Mouse (Mus musculus) lung, adult 2 months (tissue): ENCODE results near the gene Itpripl2. TPM values are rescaled to one million over a fixed set of nuclear protein-coding genes. Genes with fewer than 3 reads are reported as not detected.

Experiments used
- DNase-seq: peaks from one replicate; pipeline ENCODE4 v3.0.0; 2022
- H3K4me1 ChIP-seq: fragments of 200-500 bp; 2 replicates; pipeline ENCODE4 v1.6.1; 2011; ENCODE audit warnings: low read length; ENCODE audit not compliant: control insufficient read depth, insufficient read depth
- H3K4me3 ChIP-seq: fragments of 200-500 bp; replicated peaks from 2 replicates; pipeline ENCODE3; 2011; ENCODE audit warnings: low read depth, mild to moderate bottlenecking, control low read depth, low read length; ENCODE audit errors: extremely low read depth
- CTCF ChIP-seq: fragments of 200-500 bp; IDR thresholded peaks from 2 replicates; pipeline ENCODE4 v1.5.1; 2011; ENCODE audit warnings: mild to moderate bottlenecking, low read length, control low read depth; ENCODE audit not compliant: insufficient read depth
- POLR2A ChIP-seq: fragments of 200-500 bp; IDR thresholded peaks from 2 replicates; pipeline ENCODE4 v1.6.1; 2011; ENCODE audit warnings: low read depth, mild to moderate bottlenecking, control low read depth, low read length, borderline replicate concordance; ENCODE audit errors: extremely low read depth
- WGBS: fragments of 180-500 bp; shearing (Covaris S2); methylation state at CpG from one replicate; pipeline ENCODE4 v1.1.7; 2018; 5-methylcytosine and 5-hydroxymethylcytosine counted together
- polyA plus RNA-seq: library from polyadenylated mRNA; depleted of rRNA; stranded (reverse); fragments of >200 nt; gene quantifications from 2 replicates; pipeline ENCODE4 v1.2.3, GENCODE M21; 2012

The Itpripl2 gene
- polyA plus RNA-seq, 1 experiment, result 60.9 TPM

DNA sequence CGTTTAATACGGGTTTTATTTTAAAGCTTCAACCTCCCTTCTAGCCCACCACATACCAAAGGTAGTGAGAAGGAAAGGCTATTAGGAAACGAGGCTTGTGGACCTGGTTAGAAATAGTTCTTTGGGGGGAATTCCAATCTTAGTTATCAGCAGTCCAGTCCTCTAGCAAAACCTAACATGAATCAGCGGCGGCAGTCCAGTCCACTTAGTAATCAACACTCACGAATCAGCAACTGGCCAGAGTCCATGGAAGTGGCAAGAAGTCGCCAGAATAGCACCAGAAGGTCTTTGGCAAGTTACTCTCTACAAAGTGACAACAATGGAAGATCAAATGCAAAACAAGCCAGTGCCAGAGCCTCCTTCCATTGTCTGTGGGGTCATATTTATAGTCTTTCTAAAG lies 16.8 kb upstream of the Itpripl2 start:
- Histone ChIP-seq H3K4me1 (no peaks in the 10 kb centered on the region), H3K4me3 (no peak overlapping the region)

DNA sequence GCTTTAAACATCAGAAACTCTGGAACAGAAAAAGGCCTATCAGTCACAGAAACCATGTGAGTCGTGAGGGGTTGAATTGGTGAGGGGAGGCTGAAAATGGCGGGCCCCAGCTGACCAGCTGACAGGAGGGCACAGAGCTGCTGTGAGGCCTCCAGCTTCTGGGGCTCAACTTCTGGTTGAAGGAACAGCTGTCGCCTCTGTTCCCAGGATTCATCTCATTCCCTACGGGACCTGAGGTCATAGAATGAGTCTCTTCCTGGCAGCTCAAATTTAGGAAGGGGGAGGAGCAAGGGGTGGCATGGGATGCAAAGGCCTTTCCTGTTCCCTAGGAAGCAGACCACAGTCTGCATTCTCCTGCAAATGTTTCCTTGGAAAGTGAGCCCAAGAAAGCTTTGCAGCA lies 12.1 kb upstream of the Itpripl2 start:
- Histone ChIP-seq H3K4me3 (no peak overlapping the region), H3K4me1 (no peaks in the 10 kb centered on the region)
- TF ChIP-seq CTCF, result no peak
- no peak for TF ChIP-seq POLR2A
- 60% methylated on average over 4 of the region's 4 CpGs for WGBS
- DNase-seq, result no peak

More for the DNA sequence above, 16.8 kb upstream of the Itpripl2 start:
- WGBS, result 68% methylated on average over 7 of the region's 7 CpGs
- no peak for DNase-seq
- TF ChIP-seq CTCF (no peak), POLR2A (no peak)

DNA sequence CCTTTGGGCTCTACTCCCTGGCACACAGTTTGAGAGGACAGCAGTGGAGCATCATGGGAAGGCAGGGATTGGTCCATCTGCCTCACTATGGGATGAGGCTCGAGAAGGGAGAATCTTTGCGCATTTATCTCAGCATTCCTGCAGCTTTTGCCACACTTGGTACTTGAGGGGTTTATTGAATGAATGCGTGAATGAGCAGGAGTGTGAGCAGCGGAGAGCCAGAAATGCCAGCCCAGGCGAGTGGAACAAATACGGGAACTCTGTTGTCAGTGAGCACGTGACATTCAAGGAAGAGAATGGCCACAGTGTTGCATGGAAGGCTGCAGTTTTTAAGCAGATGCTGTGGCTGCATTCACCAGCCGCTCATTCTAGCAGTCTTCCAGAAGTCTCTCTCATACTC lies 10.6 kb upstream of the Itpripl2 start:
- 77% methylated on average over 8 of the region's 8 CpGs for WGBS
- H3K4me1 ChIP-seq, result no peaks in the 10 kb centered on the region
- H3K4me3 ChIP-seq, result no peak overlapping the region
- no peak for DNase-seq
- no peak for TF ChIP-seq CTCF
- TF ChIP-seq POLR2A, result no peak

DNA sequence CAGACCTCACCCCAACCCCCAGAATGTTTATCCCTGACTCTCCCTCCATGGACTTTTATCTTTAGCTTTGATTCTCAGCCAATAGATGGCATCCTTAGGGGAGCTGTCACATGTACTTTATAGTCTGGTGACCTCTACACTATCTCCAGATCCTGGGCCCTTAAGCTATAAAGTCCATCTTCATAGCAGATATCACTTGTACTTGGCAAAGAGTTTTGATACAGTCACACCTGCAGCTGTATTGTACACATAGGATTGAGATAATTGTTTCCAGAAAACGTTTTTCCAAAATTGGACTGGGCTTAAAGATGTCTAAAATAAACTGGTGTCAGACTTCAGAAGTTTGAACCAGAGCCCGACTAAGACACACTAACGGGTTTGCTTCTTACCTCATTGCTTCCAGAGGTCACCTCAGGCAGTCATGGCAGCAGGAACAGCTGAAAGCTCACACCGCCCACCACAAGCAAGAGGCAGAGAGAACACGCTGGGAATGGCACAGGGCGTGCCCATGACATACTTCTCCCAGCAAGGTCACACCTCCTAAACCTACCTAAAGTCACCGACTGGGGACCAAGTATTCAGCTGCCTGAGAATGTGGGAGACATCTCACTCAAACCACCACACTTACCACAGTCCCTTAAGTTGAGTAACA lies 8.1 kb upstream of the Itpripl2 start:
- H3K4me1 ChIP-seq, result no peaks in the 10 kb centered on the region
- H3K4me3 ChIP-seq, result no peak overlapping the region
- 54% methylated on average over 7 of the region's 7 CpGs for WGBS
- TF ChIP-seq POLR2A, result no peak
- TF ChIP-seq CTCF, result no peak
- DNase-seq, result no peak

DNA sequence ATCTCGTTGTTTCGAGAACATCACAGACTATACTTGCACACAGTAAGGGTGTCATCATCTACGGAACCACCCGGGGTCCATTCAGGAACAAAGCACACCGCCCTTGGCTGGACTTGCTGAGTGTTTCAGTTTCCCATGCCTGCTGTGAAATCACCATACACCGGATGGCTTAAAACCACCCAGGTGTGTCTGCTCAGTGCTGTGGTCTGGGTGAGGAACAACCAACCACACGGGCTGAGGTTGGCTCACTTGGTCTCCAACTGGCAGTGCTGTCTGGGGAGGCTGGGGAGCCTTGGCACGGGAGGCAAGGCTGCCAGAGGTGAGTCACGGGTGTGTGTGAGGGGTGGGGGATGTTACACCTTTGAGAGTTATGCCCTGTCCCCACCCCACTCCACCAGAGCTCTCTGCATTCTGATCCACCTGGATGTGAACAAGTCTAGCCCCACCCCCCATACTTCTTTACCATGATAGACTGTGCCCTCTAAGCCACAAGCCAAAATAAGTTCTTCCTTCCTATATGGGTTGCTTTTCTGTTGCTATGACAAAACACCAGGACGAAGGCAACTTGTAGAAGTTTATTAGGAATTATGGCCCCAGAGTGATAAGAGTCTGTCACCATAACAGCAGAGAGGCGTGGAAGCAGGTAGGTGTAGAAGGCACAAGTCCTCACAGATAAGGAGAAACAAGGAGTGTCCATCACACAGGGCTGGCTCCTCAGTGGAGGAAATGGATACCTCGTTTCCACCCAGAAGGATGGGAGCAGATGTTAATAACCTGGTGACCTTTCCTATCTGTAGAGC lies 7.4 kb upstream of the Itpripl2 start:
- DNase-seq, result no peak
- WGBS, result 75% methylated on average over 12 of the region's 12 CpGs
- H3K4me3 ChIP-seq, result no peak overlapping the region
- TF ChIP-seq CTCF (no peak), POLR2A (no peak)
- no peaks in the 10 kb centered on the region for H3K4me1 ChIP-seq

DNA sequence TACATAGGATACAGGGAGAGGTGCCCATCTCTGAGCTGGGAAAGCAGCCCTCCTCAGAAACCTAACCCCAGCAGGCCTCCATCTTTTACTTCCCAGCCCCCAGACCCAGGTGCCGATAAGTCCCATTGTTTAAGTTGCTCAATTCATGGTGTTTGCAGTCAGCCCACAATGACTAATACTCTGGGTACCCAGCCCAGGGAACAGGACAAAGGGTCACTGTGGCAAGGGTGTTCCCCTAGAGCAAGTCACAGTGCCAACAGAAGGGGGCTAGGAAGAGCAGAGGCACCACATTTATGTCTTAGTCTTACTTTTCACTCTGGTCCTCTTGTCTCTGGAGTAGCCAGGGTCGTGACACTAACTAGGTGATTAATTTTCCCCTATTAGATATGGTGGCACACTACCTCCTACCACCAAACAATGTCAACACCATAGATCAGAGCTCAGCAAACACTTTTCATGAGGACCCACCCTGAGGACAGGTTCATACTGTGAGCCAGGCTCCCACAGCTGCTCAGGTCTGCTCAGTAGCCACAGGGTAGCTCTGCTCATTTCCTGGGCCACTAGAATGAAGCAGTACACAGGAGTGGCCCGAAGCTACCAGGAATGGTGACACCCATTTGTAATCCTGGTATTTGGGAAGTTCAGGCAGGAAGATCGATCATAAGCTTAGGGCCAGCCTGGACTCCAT lies 3.3 kb upstream of the Itpripl2 start:
- WGBS, result 70% methylated on average over 4 of the region's 4 CpGs
- no peak for DNase-seq

DNA sequence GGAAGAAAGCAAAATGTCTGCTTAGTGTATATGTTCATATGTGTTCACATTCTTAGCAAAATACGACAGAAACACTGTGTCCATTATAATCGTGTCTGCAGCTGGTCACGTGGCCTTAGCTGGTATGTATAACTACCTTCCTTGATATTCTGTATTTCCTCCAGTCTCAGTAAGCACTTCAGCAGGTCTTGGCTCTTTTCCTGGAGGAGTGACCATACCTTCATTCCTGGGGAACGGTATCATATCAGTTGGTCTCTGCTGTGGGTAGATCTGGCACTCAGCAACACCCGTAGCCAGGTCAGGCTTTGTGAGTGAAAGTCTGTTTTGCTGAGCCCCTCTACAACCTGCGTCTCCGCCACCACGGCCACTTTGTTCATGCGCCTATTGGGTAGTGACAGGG lies 2.1 kb upstream of the Itpripl2 start:
- TF ChIP-seq POLR2A (no peak), CTCF (no peak)
- DNase-seq, result no peak
- H3K4me3 ChIP-seq, result no peak overlapping the region
- peaks cover 9% of the 10 kb centered on the region for H3K4me1 ChIP-seq
- 73% methylated on average over 9 of the region's 9 CpGs for WGBS

More for the DNA sequence above, 3.3 kb upstream of the Itpripl2 start:
- Histone ChIP-seq H3K4me3 (no peak overlapping the region), H3K4me1 (peaks cover 6% of the 10 kb centered on the region)
- TF ChIP-seq CTCF, result no peak
- TF ChIP-seq POLR2A, result no peak

DNA sequence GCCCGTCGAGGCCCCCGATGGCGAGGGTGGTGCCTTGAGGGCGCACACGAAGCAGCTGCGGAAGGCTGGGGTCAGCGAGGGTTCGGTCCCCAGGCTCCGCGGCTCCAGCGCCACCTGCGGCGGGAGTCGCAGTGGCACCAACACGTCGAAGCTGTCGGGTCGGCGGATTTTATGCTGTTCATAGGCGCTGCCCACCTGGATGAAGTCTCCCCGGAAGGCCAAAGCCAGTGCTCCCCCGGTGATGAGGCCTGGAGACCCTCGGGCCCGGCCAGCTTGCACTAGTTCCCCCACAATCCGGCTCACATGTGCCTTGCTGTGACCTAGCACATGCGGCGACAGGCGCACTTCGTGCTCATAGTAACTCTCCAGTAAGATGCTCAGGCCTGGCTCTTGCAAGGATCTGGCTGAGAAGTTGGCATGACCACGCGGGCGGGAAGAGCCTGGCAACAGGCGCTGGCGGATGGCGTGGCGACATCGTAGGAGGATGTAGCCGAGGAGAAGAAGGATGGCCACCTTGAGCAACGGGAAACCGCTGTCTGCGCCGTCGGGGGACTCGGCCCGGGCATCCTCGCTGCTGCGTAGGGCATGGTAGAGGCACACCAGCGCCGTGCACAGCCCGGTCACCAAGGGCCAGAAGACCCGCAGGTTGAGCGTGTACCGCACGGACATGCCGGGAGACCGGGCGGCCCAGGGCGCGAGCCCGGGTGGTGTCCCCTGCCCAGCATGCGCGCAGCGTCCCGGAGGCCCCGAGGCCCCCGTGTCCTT lies 927 bp downstream of the Itpripl2 start:
- WGBS, result 8% methylated on average over 67 of the region's 67 CpGs
- peak; percentile 50 for DNase-seq
- TF ChIP-seq POLR2A (no peak), CTCF (peak; percentile 15; the same call in 1 of the 2 replicates)
- Histone ChIP-seq H3K4me3 (peak overlapping the region; percentile 93), H3K4me1 (peaks cover 15% of the 10 kb centered on the region)
